Mouse (Mus musculus) heart, adult 2 months (tissue): ENCODE measurements around the gene Vmn1r170. TPM values are rescaled to one million over a fixed set of nuclear protein-coding genes. Genes with fewer than 3 reads are reported as not detected.
"Not testable (repeated sequence)": the region's sequence is repeated elsewhere in the genome, so short reads cannot be mapped to it uniquely, and the experiment has no call there.

Source experiments
- DNase-seq, 2 experiments: peaks; one replicate each; pipeline ENCODE4 v3.0.0; 2021
- H3K27ac ChIP-seq: fragments of 200-600 bp; 2 replicates; pipeline ENCODE4 v1.8.1; 2022
- H3K27me3 ChIP-seq: fragments of 200-500 bp; 2 replicates; pipeline ENCODE4 v1.6.1; 2012; ENCODE audit warnings: mild to moderate bottlenecking, low read length, inconsistent platforms, mixed read lengths; ENCODE audit not compliant: control insufficient read depth, insufficient read depth
- H3K36me3 ChIP-seq: fragments of 200-500 bp; 2 replicates; pipeline ENCODE4 v1.6.1; 2012; ENCODE audit warnings: low read length, inconsistent platforms; ENCODE audit not compliant: control insufficient read depth, insufficient read depth
- H3K4me1 ChIP-seq: fragments of 200-500 bp; 2 replicates; pipeline ENCODE4 v1.6.1; 2011; ENCODE audit warnings: low read length; ENCODE audit not compliant: control insufficient read depth, insufficient read depth
- H3K4me3 ChIP-seq: fragments of 200-600 bp; 2 replicates; pipeline ENCODE4 v1.8.1; 2022
- H3K79me2 ChIP-seq: fragments of 200-500 bp; replicated peaks from 2 replicates; pipeline ENCODE4 v1.6.1; 2012; ENCODE audit warnings: mild to moderate bottlenecking, inconsistent platforms, low read length, moderate library complexity, mixed read lengths; ENCODE audit not compliant: control insufficient read depth, insufficient read depth
- H3K9ac ChIP-seq: fragments of 200-500 bp; 2 replicates; pipeline ENCODE4 v1.6.1; 2012; ENCODE audit warnings: low read depth, mild to moderate bottlenecking, control low read depth, inconsistent platforms, low read length, mixed read lengths
- EP300 ChIP-seq: fragments of 200-500 bp; IDR thresholded peaks from 2 replicates; pipeline ENCODE4 v1.6.1; 2011; ENCODE audit warnings: low read depth, low read length, control low read depth; ENCODE audit not compliant: insufficient read depth
- WGBS: fragments of 180-500 bp; shearing (Covaris S2); methylation state at CpG from one replicate; pipeline ENCODE4 v1.1.7; 2018; 5-methylcytosine and 5-hydroxymethylcytosine counted together
- intact Hi-C: fragments of 180-260 bp; cut with DNase I; formaldehyde crosslinking; loops from one replicate; pipeline ENCODE4 v1.15.1; 2025
- long read RNA-seq: library from polyadenylated mRNA; stranded (forward); transcript quantifications from one replicate; pipeline ENCODE4 v2.0.0, GENCODE M21; 2021
- polyA plus RNA-seq: library from polyadenylated mRNA; depleted of rRNA; stranded (reverse); fragments of >200 nt; gene quantifications from 2 replicates; pipeline ENCODE4 v1.2.3, GENCODE M21; 2012; rRNA removed
- total RNA-seq, 2 experiments: library from RNA; stranded (reverse); gene quantifications; 2 replicates each; pipeline ENCODE4 v1.2.3; 2021

Gene Vmn1r170
- total RNA-seq: not detected
- not detected in 2 replicates for polyA plus RNA-seq
- long read RNA-seq: 0 reads

DNA sequence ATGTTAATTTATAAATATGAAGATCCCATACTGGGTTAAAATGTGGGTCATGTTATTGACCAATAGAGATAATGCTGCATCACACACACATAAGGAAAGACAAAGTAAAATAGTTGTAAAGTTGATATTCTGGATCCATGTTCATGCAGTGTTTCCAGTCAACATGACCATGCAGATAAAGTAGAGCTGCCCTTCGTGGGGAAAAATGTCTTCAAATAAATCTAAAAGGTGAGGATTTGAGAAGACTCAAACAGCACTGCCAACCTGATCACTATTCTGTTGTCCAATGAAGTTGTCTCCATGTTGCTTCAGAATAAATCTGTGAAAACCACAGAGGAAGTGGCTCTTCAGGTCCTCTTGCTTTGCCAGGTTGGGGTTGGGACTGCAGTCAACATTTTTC, at the start of gene Vmn1r170:
Vmn1r170 (plus strand) TSS at position 301 of the 400 bp plus-strand sequence.
- H3K4me3 ChIP-seq, DNase-seq, H3K36me3 ChIP-seq, intact Hi-C loops, H3K27ac ChIP-seq, H3K27me3 ChIP-seq, H3K79me2 ChIP-seq, H3K9ac ChIP-seq, H3K4me1 ChIP-seq: not testable (repeated sequence)
- 11% methylated on average over 1 of the region's 1 CpGs for WGBS

DNA sequence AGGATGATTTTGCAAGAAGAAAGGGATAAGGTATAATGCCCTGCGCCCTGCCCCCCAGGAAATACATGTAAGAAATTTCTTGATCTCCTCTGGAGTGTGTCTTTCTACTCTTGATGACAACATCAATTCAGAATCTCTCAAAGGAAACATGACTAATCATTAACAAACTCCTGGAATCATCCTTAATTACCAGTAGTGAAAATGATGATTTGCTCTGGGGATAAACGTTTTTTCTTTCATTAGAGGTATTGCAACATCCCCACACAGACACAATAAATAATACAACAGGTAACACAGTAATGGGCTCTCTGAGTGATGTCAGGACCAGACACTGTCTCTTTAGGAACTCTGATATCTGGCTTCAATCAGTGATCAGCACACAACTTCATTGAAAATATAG, 30.7 kb upstream of the Vmn1r170 start, which contains the start of gene Vmn1r169:
Vmn1r169 (plus strand) TSS at position 301 of the 400 bp plus-strand sequence.
- H3K9ac ChIP-seq, H3K4me1 ChIP-seq, H3K36me3 ChIP-seq, H3K79me2 ChIP-seq, H3K27ac ChIP-seq, intact Hi-C loops, DNase-seq, H3K27me3 ChIP-seq, H3K4me3 ChIP-seq: not testable (repeated sequence)
- 51% methylated on average over 1 of the region's 2 CpGs for WGBS

DNA sequence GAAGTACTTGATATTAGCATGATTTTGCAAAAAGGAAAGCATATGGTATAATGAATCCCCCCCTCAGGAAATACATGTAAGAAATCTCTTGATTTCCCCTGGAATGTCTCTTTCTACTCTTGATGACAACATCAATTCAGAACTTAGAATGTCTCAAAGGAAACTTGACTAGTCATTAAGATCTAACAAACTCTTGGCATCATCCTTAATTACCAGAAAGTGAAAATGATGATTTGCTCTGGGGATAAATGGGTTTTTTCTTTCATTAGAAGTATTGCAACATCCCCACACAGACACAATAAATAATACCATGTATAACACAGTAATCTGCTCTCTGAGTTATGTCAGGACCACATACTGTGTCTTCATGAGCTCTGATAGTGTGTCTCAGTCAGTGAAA, 24.4 kb downstream of the Vmn1r170 start, which contains the start of gene Vmn1r171:
Vmn1r171 (plus strand) TSS at position 301 of the 400 bp plus-strand sequence.
- Histone ChIP-seq H3K36me3 (no peaks in the 10 kb centered on the region), H3K27ac (no peak within 1 kb of the TSS), H3K4me3 (no peak within 1 kb of the TSS), H3K79me2 (no peaks in the 10 kb centered on the region), H3K4me1 (no peaks in the 10 kb centered on the region), H3K9ac (no peak within 1 kb of the TSS), H3K27me3 (no peaks in the 10 kb centered on the region)
- intact Hi-C loops: no loop called here
- no peak for DNase-seq
- TF ChIP-seq EP300: no peak

Other genes starting within 250 kb of the Vmn1r170 start
- gene Nlrp5, start 220.3 kb upstream of the Vmn1r170 start, total RNA-seq: under 1 TPM; 0.10 to 0.14 TPM
- gene Nlrp5, start 220.3 kb upstream of the Vmn1r170 start, polyA plus RNA-seq: not detected in 2 replicates
- gene Vmn1r167, start 99.0 kb upstream of the Vmn1r170 start, total RNA-seq: not detected
- gene Vmn1r167, start 99.0 kb upstream of the Vmn1r170 start, polyA plus RNA-seq: not detected in 2 replicates
- gene Vmn1r168, start 66.4 kb upstream of the Vmn1r170 start, total RNA-seq: not detected
- not detected in 2 replicates for gene Vmn1r168, start 66.4 kb upstream of the Vmn1r170 start, polyA plus RNA-seq
- not detected for gene Vmn1r169, start 30.6 kb upstream of the Vmn1r170 start, total RNA-seq
- not detected in 2 replicates for gene Vmn1r169, start 30.6 kb upstream of the Vmn1r170 start, polyA plus RNA-seq
- not detected for gene Vmn1r171, start 24.5 kb downstream of the Vmn1r170 start, total RNA-seq
- gene Vmn1r171, start 24.5 kb downstream of the Vmn1r170 start, polyA plus RNA-seq: not detected in 2 replicates
- not detected for gene Vmn1r172, start 52.1 kb downstream of the Vmn1r170 start, total RNA-seq
- not detected in 2 replicates for gene Vmn1r172, start 52.1 kb downstream of the Vmn1r170 start, polyA plus RNA-seq
- gene Vmn1r173, start 94.5 kb downstream of the Vmn1r170 start, total RNA-seq: not detected
- not detected in 2 replicates for gene Vmn1r173, start 94.5 kb downstream of the Vmn1r170 start, polyA plus RNA-seq
- not detected for gene Vmn1r174, start 146.1 kb downstream of the Vmn1r170 start, total RNA-seq
- gene Vmn1r174, start 146.1 kb downstream of the Vmn1r170 start, polyA plus RNA-seq: not detected in 2 replicates
- gene Vmn1r175, start 204.5 kb downstream of the Vmn1r170 start, total RNA-seq: not detected
- gene Vmn1r175, start 204.5 kb downstream of the Vmn1r170 start, polyA plus RNA-seq: not detected in 2 replicates
- not detected for gene Vmn1r176, start 231.2 kb downstream of the Vmn1r170 start, total RNA-seq
- not detected in 2 replicates for gene Vmn1r176, start 231.2 kb downstream of the Vmn1r170 start, polyA plus RNA-seq